Mouse (Mus musculus) bone marrow, adult 2 months (tissue): ENCODE results near the gene Krt75. TPM values are rescaled to one million over a fixed set of nuclear protein-coding genes. Genes with fewer than 3 reads are reported as not detected.

Experiments
- H3K27ac ChIP-seq: fragments of 200-500 bp; 2 replicates; pipeline ENCODE4 v1.5.1; 2012; ENCODE audit warnings: low read depth, mild to moderate bottlenecking, control low read depth, inconsistent platforms, low read length; ENCODE audit not compliant: control insufficient read depth, poor library complexity, insufficient read depth
- H3K4me1 ChIP-seq: fragments of 200-500 bp; 2 replicates; pipeline ENCODE4 v1.6.1; 2011; ENCODE audit warnings: low read length; ENCODE audit not compliant: control insufficient read depth, insufficient read depth
- H3K4me3 ChIP-seq: fragments of 200-500 bp; replicated peaks from 2 replicates; pipeline ENCODE3; 2011; ENCODE audit warnings: mild to moderate bottlenecking, low read depth, low read length, control low read depth; ENCODE audit not compliant: control insufficient read depth
- CTCF ChIP-seq: fragments of 200-500 bp; IDR thresholded peaks from 2 replicates; pipeline ENCODE4 v1.5.1; 2011; ENCODE audit warnings: low read length, control low read depth; ENCODE audit not compliant: control insufficient read depth, insufficient read depth
- POLR2A ChIP-seq: fragments of 200-500 bp; IDR thresholded peaks from 2 replicates; pipeline ENCODE4 v1.6.1; 2011; ENCODE audit warnings: low read depth, mild to moderate bottlenecking, control low read depth, low read length, borderline replicate concordance; ENCODE audit not compliant: control insufficient read depth
- WGBS: fragments of 180-500 bp; shearing (Covaris S2); methylation state at CpG from one replicate; pipeline ENCODE4 v1.1.7; 2018; 5-methylcytosine and 5-hydroxymethylcytosine counted together
- polyA plus RNA-seq: library from polyadenylated mRNA; stranded (reverse); fragments of >200 nt; gene quantifications from 2 replicates; pipeline ENCODE4 v1.2.4, GENCODE M21; 2011; ENCODE audit warnings: low replicate concordance; ENCODE audit not compliant: missing spikeins, insufficient read depth, insufficient read length

The Krt75 gene
- not detected in 2 replicates for polyA plus RNA-seq

DNA sequence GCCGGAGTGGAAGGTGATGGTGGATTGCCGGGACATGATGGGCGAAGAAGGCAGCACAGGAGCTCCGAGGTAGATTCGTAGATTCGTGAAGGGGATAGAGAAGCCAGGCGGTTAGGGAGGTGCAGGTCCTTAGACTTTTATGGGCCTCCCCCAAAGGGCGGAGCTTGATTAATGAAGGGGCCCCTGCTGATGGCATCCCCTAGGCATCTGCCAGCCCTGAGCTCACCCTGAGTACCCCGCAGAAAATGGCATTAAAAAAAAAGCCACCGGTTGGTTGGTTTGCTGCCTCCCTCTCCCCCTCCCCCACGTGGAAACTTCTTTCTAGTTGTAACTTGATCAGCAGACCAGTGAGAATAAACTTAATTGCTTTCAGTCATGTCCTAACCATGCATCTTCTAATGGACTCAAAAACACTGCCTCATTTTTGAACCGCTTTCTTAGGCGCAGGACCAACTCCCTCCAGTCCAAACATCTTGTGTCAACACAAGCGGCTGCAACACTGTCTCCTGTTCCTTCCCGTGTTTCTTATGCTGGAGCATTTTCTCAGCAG lies at the start of gene Krt75:
Gene Krt75 (minus strand): TSS at position 109 of the 550 bp plus-strand sequence.
- Histone ChIP-seq H3K4me1 (no peaks in the 10 kb centered on the region; the same call in 1 of the 2 replicates), H3K4me3 (no peak within 1 kb of the TSS), H3K27ac (no peak within 1 kb of the TSS)
- 68% methylated on average over 15 of the region's 15 CpGs for WGBS
- TF ChIP-seq POLR2A = no peak
- TF ChIP-seq CTCF = no peak

DNA sequence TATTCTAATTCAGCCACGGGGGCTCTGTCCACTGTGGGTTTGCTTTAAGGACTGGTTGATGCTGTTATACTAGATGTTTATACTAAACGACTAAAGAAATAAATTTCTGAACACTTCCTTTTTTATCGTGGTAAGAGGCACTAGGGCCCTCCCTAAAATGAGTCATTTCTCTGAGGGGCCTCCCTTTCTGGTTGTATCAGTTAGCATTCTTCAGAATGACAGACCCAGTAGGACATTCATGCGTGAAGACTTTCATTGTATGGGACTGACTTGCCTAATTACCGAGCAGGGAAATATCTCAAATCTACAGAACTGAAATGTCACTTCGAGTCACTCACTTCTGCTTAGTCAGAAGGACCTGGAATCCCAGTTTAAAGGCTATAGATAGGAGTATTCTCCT lies 25.4 kb upstream of the Krt75 start:
- Histone ChIP-seq H3K4me1 (no peaks in the 10 kb centered on the region), H3K4me3 (no peak overlapping the region), H3K27ac (no peak overlapping the region)
- TF ChIP-seq POLR2A = no peak
- TF ChIP-seq CTCF = no peak
- WGBS = 40% methylated on average over 6 of the region's 6 CpGs

DNA sequence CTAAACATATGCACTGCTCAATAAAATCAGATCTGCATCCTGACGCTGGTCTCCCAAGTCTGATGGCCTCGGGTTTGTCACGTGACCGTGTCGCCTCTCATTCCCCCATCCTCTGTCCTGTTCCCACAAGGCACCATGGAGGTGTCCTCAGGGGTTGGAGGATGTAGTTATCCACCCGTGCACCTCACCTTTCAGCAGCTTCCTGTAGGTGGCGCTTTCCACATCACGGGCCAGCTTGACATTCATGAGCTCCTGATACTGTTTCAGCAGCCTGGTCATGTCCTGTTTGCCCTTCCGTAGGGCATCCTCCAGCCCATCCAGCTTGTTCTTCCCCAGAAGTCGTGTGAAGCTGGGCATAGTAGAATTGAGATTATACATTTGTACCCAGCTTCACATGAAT lies 14.5 kb upstream of the Krt75 start:
- no peaks in the 10 kb centered on the region; the same call in 1 of the 2 replicates for H3K4me1 ChIP-seq
- WGBS = 69% methylated on average over 10 of the region's 10 CpGs
- H3K4me3 ChIP-seq = no peak overlapping the region
- TF ChIP-seq CTCF (peak; percentile 33; the same call in 1 of the 2 replicates), POLR2A (no peak)
- H3K27ac ChIP-seq = no peak overlapping the region

DNA sequence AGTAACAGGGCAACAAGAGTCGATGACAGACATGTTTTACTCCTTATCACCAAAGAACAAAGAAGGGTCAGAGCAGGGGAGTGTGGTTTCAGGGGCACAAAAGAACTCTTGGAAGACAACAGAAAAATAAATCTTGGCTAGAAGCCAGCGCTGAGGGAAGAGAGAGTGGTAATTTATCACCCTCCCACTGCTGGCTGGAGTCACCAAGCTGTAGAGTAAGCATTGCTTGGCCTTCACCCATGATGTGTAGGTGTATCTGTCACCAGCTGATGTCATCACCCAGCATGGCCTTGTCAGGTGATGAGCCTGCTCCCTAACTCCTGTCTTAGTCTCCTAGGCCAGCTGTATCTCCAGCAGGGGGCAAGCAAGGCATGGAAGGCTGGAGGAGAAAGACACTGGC lies 10.8 kb upstream of the Krt75 start:
- TF ChIP-seq CTCF (no peak), POLR2A (no peak)
- Histone ChIP-seq H3K4me3 (no peak overlapping the region), H3K4me1 (no peaks in the 10 kb centered on the region), H3K27ac (no peak overlapping the region)
- 23% methylated on average over 2 of the region's 2 CpGs for WGBS

DNA sequence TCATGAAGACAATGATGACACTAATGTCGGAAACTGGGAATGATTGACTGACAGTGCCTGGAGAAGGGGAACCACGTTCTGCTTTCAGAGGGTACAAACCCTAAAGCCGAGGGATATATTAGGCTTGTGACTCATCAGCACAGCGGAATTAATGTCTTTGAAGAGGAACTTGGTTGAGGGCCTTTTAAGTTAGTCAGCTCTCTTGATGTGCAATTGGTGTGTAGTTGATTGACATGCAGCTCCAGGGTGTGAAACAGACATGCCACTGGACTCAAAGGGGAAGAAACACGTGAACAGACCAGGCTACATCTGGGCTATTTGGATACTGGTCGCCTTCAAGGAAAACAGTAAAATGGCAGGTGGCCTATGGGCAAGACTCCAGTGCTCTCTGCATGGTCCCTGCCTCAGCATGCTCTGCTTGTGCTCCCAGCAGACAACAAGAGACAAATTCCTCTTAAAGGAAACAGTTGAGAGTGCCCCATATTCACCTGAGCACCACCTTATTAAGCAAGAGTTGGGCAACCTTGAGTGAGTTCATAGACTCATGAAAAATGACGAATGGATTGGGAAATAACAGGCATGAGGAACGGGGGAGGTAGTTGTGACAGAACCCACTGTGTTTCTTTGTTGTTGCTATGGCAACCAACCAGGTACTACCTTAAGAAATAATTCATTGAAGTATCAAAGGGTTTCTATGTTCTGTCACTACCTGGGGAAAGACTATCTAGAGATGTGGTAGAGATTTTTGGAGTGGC lies 9.7 kb upstream of the Krt75 start:
- Histone ChIP-seq H3K4me3 (no peak overlapping the region), H3K4me1 (no peaks in the 10 kb centered on the region), H3K27ac (no peak overlapping the region)
- no peak for TF ChIP-seq POLR2A
- TF ChIP-seq CTCF = no peak
- WGBS = 54% methylated on average over 8 of the region's 8 CpGs

DNA sequence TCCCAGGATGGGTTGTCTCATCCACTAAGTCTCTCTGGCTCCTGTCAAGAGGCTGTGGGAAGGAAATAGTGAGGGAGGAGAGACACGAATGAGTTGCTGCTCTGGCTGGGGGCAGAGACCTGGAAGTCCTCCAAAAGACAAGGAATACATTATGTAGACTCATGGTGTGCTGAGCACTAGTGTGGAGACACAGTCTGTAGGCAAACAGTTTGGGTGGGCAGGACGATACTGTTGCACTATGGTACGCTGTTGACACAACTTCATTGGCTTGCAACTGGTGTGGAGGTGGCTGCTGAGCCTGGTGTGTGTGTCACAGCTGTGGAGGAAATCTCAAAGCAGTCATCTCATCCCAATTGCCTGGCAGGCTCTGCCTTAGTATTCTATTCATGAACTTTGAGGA lies 8.0 kb upstream of the Krt75 start:
- TF ChIP-seq POLR2A (no peak), CTCF (no peak)
- Histone ChIP-seq H3K27ac (no peak overlapping the region), H3K4me1 (no peaks in the 10 kb centered on the region), H3K4me3 (no peak overlapping the region)
- 69% methylated on average over 3 of the region's 3 CpGs for WGBS

DNA sequence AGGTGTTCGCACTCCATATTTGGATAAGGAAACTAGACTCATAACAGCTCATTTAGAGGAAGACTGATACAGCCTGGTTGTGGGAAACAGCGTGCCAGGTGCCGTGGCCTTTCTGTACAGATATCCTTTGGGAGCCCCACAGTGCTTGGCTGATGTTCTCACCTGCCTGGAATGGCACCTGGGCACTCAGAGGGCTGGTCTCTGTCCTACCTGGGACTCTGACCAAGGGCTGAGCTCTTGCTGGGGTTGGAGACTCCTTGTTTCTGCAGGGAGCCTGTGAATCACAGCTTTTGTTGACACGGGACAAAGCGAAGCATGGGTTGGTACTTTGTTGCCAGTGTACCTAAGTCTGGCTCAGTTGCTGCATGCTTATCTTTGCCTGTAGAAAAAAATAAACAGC lies 1.8 kb upstream of the Krt75 start:
- Histone ChIP-seq H3K27ac (no peak overlapping the region), H3K4me1 (no peaks in the 10 kb centered on the region), H3K4me3 (no peak overlapping the region)
- no peak for TF ChIP-seq CTCF
- TF ChIP-seq POLR2A = no peak
- WGBS = 63% methylated on average over 5 of the region's 5 CpGs

DNA sequence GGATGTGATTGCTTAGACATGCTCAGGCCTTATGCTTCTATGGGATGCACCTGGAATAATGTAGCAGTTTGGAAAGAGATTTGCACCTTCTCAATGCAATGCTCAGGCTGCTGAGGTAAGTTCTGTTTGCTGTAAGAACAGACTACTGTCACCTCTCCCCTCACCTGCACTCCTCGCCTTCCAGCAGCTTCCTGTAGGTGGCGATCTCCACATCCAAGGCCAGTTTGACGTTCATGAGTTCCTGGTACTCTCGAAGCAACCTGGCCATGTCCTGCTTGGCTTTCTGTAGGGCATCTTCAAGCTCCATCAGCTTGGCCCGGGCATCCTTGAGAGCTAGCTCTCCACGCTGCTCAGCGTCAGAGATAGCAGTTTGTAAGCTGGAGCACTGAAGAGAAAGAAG lies 5.9 kb downstream of the Krt75 start:
- H3K4me1 ChIP-seq = no peaks in the 10 kb centered on the region; the same call in 1 of the 2 replicates
- no peak overlapping the region for H3K27ac ChIP-seq
- WGBS = 42% methylated on average over 7 of the region's 7 CpGs
- no peak overlapping the region for H3K4me3 ChIP-seq
- TF ChIP-seq CTCF (peak; percentile 54; the same call in 1 of the 2 replicates), POLR2A (no peak)

DNA sequence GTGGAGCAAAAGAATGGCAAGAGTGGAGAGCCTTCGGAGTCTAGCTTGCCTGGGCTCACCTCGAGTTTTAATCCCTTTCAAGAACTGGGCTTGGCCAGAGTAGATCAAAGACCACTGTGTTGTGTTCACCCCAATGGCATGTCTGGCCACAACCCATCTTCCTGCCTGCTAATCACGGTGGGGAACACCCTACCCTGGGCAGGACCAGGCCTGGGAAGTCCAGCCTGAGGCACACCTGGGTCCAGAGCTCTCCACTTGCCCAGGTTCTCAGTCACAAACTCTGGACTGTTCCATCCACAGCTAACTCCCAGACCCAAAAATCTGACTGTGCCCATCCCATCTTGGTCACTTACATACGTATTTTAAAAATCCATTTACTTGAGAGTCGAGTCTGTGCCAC lies 10.9 kb downstream of the Krt75 start, which contains the start of gene Krt90:
Gene Krt90 (minus strand): TSS at position 101 of the 400 bp plus-strand sequence.
- no peak within 1 kb of the TSS for H3K4me3 ChIP-seq
- H3K4me1 ChIP-seq = no peaks in the 10 kb centered on the region
- 52% methylated on average over 5 of the region's 5 CpGs for WGBS
- no peak within 1 kb of the TSS for H3K27ac ChIP-seq
- no peak for TF ChIP-seq POLR2A
- TF ChIP-seq CTCF = no peak
